Mouse (Mus musculus): ENCODE results near the gene Trim38. TPM values are rescaled to one million over a fixed set of nuclear protein-coding genes. Genes with fewer than 3 reads are reported as not detected.

Trim38 gene
- polyA plus RNA-seq, 1 experiment = not detected

- 44% methylated on average over 3 of the region's 3 CpGs for whole genome bisulfite sequencing
Measured at GRCm38 (mm10) chr13:23822213-23822612, 52.5 kb downstream of the Trim38 start.

GRCm38 (mm10) chr13:23826606-23827005, 56.9 kb downstream of the Trim38 start:
- DNase-seq = no peak
- TF ChIP-seq POLR2A (IDR thresholded peaks at IDR 0.05; ENCODE audit: borderline replicate concordance, extremely low read depth, low read depth, low read length) (no peak), CTCF (IDR thresholded peaks at IDR 0.05; ENCODE audit: insufficient read depth, low read length) (no peak)
- WGBS = 47% methylated on average over 3 of the region's 3 CpGs
- H3K4me1 ChIP-seq (ENCODE audit: control insufficient read depth, insufficient read depth, low read length) = no peaks in the 10 kb centered on the region
- H3K4me3 ChIP-seq (replicated peaks; ENCODE audit: extremely low read depth, low read depth, low read length) = no peak overlapping the region

More at GRCm38 (mm10) chr13:23822213-23822612, 52.5 kb downstream of the Trim38 start:
- TF ChIP-seq CTCF (IDR thresholded peaks at IDR 0.05; ENCODE audit: insufficient read depth, low read length) (no peak), POLR2A (IDR thresholded peaks at IDR 0.05; ENCODE audit: borderline replicate concordance, extremely low read depth, low read depth, low read length) (no peak)
- Histone ChIP-seq H3K4me1 (ENCODE audit: control insufficient read depth, insufficient read depth, low read length) (no peaks in the 10 kb centered on the region), H3K4me3 (replicated peaks; ENCODE audit: extremely low read depth, low read depth, low read length) (no peak overlapping the region)
- DNase-seq = no peak

- DNase-seq = no peak
- 12% methylated on average over 6 of the region's 6 CpGs for WGBS
- TF ChIP-seq CTCF (IDR thresholded peaks at IDR 0.05; ENCODE audit: insufficient read depth, low read length) = peak; percentile 60; the same call in 1 of the 2 replicates
- no peak for TF ChIP-seq POLR2A (IDR thresholded peaks at IDR 0.05; ENCODE audit: borderline replicate concordance, extremely low read depth, low read depth, low read length)
- no peaks in the 10 kb centered on the region for H3K4me1 ChIP-seq (ENCODE audit: control insufficient read depth, insufficient read depth, low read length)
- no peak overlapping the region for H3K4me3 ChIP-seq (replicated peaks; ENCODE audit: extremely low read depth, low read depth, low read length)
Measured at GRCm38 (mm10) chr13:23833053-23833452, 63.3 kb downstream of the Trim38 start.

DNA sequence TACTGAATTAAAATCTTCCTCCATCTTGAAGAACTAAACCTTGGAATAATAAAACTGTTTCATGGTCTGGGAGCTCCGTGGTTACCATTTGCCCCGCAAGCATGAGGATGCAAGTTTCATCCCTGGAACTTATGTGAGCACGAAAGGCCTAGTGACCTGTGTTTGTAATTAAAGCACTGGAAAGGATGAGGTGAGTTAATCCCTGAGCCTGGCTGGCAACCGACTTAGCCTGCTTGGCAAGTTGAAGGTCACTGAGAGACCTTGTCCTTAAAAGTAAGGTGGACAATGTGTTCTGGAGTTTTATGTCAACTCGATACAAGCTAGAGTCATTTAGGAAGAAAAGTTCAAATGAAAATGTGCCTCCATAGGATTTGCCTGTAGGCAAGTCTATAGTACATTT, 65.1 kb downstream of the Trim38 start:
- no peak overlapping the region for H3K4me3 ChIP-seq (replicated peaks; ENCODE audit: extremely low read depth, low read depth, low read length)
- no peak for DNase-seq
- 87% methylated on average over 5 of the region's 5 CpGs for WGBS
- TF ChIP-seq POLR2A (IDR thresholded peaks at IDR 0.05; ENCODE audit: borderline replicate concordance, extremely low read depth, low read depth, low read length) (no peak), CTCF (IDR thresholded peaks at IDR 0.05; ENCODE audit: insufficient read depth, low read length) (no peak)
- no peaks in the 10 kb centered on the region for H3K4me1 ChIP-seq (ENCODE audit: control insufficient read depth, insufficient read depth, low read length)

DNA sequence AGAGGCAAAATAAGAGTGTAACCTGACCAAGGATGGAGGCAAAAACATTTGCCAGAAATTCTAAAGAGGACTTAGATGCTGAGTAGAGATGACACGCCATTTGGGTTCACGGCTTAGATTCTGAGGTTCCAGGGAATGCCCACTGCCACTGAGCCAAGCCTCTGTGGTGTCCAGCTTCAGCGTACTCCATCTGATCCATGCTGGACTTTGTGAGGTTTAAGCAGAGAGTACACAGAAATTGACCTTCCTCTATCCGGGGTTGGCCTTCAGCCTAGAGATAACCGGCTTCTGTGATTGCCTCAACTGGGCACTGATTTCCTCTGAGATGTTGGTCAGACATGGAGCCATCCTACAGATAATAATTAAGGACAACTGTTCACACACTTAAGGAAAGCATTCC, 66.9 kb downstream of the Trim38 start:
- 91% methylated on average over 5 of the region's 5 CpGs for WGBS
- no peak for TF ChIP-seq CTCF (IDR thresholded peaks at IDR 0.05; ENCODE audit: insufficient read depth, low read length)
- TF ChIP-seq POLR2A (IDR thresholded peaks at IDR 0.05; ENCODE audit: borderline replicate concordance, extremely low read depth, low read depth, low read length) = no peak
- no peak overlapping the region for H3K4me3 ChIP-seq (replicated peaks; ENCODE audit: extremely low read depth, low read depth, low read length)
- H3K4me1 ChIP-seq (ENCODE audit: control insufficient read depth, insufficient read depth, low read length) = no peaks in the 10 kb centered on the region
- no peak for DNase-seq

DNA sequence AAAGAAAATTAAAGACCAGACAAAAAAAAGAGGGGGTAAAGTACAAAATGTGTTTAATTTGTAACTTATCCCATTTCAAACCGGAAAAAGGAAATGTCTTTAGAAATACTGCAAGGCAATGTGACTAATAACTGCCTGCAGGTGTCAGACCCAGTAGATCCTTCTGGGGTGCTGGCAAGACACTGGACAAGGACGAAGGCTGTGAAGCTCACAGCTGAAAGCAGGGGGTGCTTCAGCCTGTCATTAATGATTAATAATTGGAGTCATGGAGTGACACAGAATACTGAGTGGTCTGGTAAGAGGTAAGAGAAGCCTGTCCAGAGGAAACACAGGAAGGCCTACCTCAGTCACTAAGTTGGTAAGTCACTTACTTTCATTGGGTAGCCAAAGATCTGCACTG, 69.6 kb downstream of the Trim38 start, which contains the start of gene Slc17a3:
Gene Slc17a3, plus strand, starts transcription at position 127 of the 400 bp plus-strand sequence.
- no peaks in the 10 kb centered on the region for H3K4me1 ChIP-seq (ENCODE audit: control insufficient read depth, insufficient read depth, low read length)
- no peak for DNase-seq
- TF ChIP-seq CTCF (IDR thresholded peaks at IDR 0.05; ENCODE audit: insufficient read depth, low read length) = no peak
- no peak for TF ChIP-seq POLR2A (IDR thresholded peaks at IDR 0.05; ENCODE audit: borderline replicate concordance, extremely low read depth, low read depth, low read length)
- H3K4me3 ChIP-seq (replicated peaks; ENCODE audit: extremely low read depth, low read depth, low read length) = no peak within 1 kb of the TSS
- WGBS = 59% methylated on average over 2 of the region's 2 CpGs

Other genes starting within 250 kb of the Trim38 start
- 27.1 and 28.0 TPM in 2 replicates for gene Hist1h4h, start 238.9 kb upstream of the Trim38 start, polyA plus RNA-seq (2012; rRNA removed)
- 28.7 and 47.1 TPM in 2 replicates for gene Hist1h2af, start 236.0 kb upstream of the Trim38 start, polyA plus RNA-seq (2012; rRNA removed)
- 2.1 and 2.3 TPM in 2 replicates for gene Hist1h3g, start 234.5 kb upstream of the Trim38 start, polyA plus RNA-seq (2012; rRNA removed)
- gene Hist1h2bh, start 226.5 kb upstream of the Trim38 start, polyA plus RNA-seq (2012; rRNA removed) = 0.66 and 0.87 TPM in 2 replicates
- 1.3 and 1.7 TPM in 2 replicates for gene Hist1h3f, start 225.9 kb upstream of the Trim38 start, polyA plus RNA-seq (2012; rRNA removed)
- gene Hist1h4f, start 218.3 kb upstream of the Trim38 start, polyA plus RNA-seq (2012; rRNA removed) = 1.4 and 1.8 TPM in 2 replicates
- gene Hist1h1d, start 216.7 kb upstream of the Trim38 start, polyA plus RNA-seq (2012; rRNA removed) = 0.10 and 0.12 TPM in 2 replicates
- 8.4 and 9.2 TPM in 2 replicates for gene Hist1h3e, start 207.5 kb upstream of the Trim38 start, polyA plus RNA-seq (2012; rRNA removed)
- gene Hist1h2ae, start 198.7 kb upstream of the Trim38 start, polyA plus RNA-seq (2012; rRNA removed) = 1.8 and 2.3 TPM in 2 replicates
- 9.8 and 22.7 TPM in 2 replicates for gene Hist1h2bg, start 198.5 kb upstream of the Trim38 start, polyA plus RNA-seq (2012; rRNA removed)
- gene Hist1h2bf, start 195.7 kb upstream of the Trim38 start, polyA plus RNA-seq (2012; rRNA removed) = 2.7 and 3.4 TPM in 2 replicates
- 1.2 and 2.0 TPM in 2 replicates for gene Hist1h2ad, start 195.5 kb upstream of the Trim38 start, polyA plus RNA-seq (2012; rRNA removed)
- 2.6 and 4.5 TPM in 2 replicates for gene Hist1h3d, start 194.2 kb upstream of the Trim38 start, polyA plus RNA-seq (2012; rRNA removed)
- gene Hist1h4d, start 188.3 kb upstream of the Trim38 start, polyA plus RNA-seq (2012; rRNA removed) = 9.0 and 9.5 TPM in 2 replicates
- gene Hist1h2be, start 148.8 kb upstream of the Trim38 start, polyA plus RNA-seq (2012; rRNA removed) = 2.7 and 3.0 TPM in 2 replicates
- gene Hist1h1e, start 147.4 kb upstream of the Trim38 start, polyA plus RNA-seq (2012; rRNA removed) = 2.0 and 2.4 TPM in 2 replicates
- 0.45 and 0.61 TPM in 2 replicates for gene Hist1h2ac, start 86.0 kb upstream of the Trim38 start, polyA plus RNA-seq (2012; rRNA removed)
- 142 and 182 TPM in 2 replicates for gene Hist1h2bc, start 85.7 kb upstream of the Trim38 start, polyA plus RNA-seq (2012; rRNA removed)
- not detected in 2 replicates for gene Hist1h1t, start 74.1 kb upstream of the Trim38 start, polyA plus RNA-seq (2012; rRNA removed)
- gene Hist1h4c, start 71.5 kb upstream of the Trim38 start, polyA plus RNA-seq (2012; rRNA removed) = 6.3 and 6.8 TPM in 2 replicates
- gene Hfe, start 59.1 kb upstream of the Trim38 start, polyA plus RNA-seq (2012; rRNA removed) = 21.3 and 24.2 TPM in 2 replicates
- 38.1 and 46.7 TPM in 2 replicates for gene Hist1h1c, start 31.1 kb upstream of the Trim38 start, polyA plus RNA-seq (2012; rRNA removed)
- 1.2 and 2.9 TPM in 2 replicates for gene Hist1h3c, start 24.3 kb upstream of the Trim38 start, polyA plus RNA-seq (2012; rRNA removed)
- gene Hist1h2bb, start 23.2 kb upstream of the Trim38 start, polyA plus RNA-seq (2012; rRNA removed) = 2.5 and 2.6 TPM in 2 replicates
- 2.0 and 3.9 TPM in 2 replicates for gene Hist1h2ab, start 18.8 kb upstream of the Trim38 start, polyA plus RNA-seq (2012; rRNA removed)
- gene Hist1h3b, start 17.6 kb upstream of the Trim38 start, polyA plus RNA-seq (2012; rRNA removed) = 2.6 and 3.8 TPM in 2 replicates
- 2.5 and 2.8 TPM in 2 replicates for gene Hist1h4b, start 12.9 kb upstream of the Trim38 start, polyA plus RNA-seq (2012; rRNA removed)
- 2.4 and 2.9 TPM in 2 replicates for gene Hist1h4a, start 8.7 kb upstream of the Trim38 start, polyA plus RNA-seq (2012; rRNA removed)
- 3.1 and 4.3 TPM in 2 replicates for gene Hist1h3a, start 7.5 kb upstream of the Trim38 start, polyA plus RNA-seq (2012; rRNA removed)
- gene Hist1h1a, start 6.2 kb upstream of the Trim38 start, polyA plus RNA-seq (2012; rRNA removed) = not detected in 2 replicates
- 0.32 and 0.52 TPM in 2 replicates for gene Slc17a2, start 37.1 kb downstream of the Trim38 start, polyA plus RNA-seq (2012; rRNA removed)
- 0.02 TPM in 1 of 2 replicates, not detected in the other for gene Slc17a3, start 69.5 kb downstream of the Trim38 start, polyA plus RNA-seq (2012; rRNA removed)
- not detected in 2 replicates for gene Slc17a1, start 97.8 kb downstream of the Trim38 start, polyA plus RNA-seq (2012; rRNA removed)
- 0.07 TPM in 1 of 2 replicates, not detected in the other for gene Slc17a4, start 145.1 kb downstream of the Trim38 start, polyA plus RNA-seq (2012; rRNA removed)
- not detected in 2 replicates for gene Hist1h2ba, start 164.2 kb downstream of the Trim38 start, polyA plus RNA-seq (2012; rRNA removed)
- not detected in 2 replicates for gene Hist1h2aa, start 164.5 kb downstream of the Trim38 start, polyA plus RNA-seq (2012; rRNA removed)
- not detected in 2 replicates for gene Scgn, start 221.3 kb downstream of the Trim38 start, polyA plus RNA-seq (2012; rRNA removed)